Mouse (Mus musculus) urinary bladder, adult 2 months (tissue): ENCODE data around the gene Gcfc2. TPM values are rescaled to one million over a fixed set of nuclear protein-coding genes. Genes with fewer than 3 reads are reported as not detected.

Experiments
- DNase-seq: peaks from one replicate; pipeline ENCODE4 v3.0.0; 2022; ENCODE audit warnings: low spot score
- polyA plus RNA-seq: library from polyadenylated mRNA; depleted of rRNA; stranded (reverse); fragments of >200 nt; gene quantifications from 2 replicates; pipeline ENCODE4 v1.2.3, GENCODE M21; 2012; rRNA removed

Gene Gcfc2
- polyA plus RNA-seq, 1 experiment = 8.5 TPM

GRCm38 (mm10) chr6:81975971-81976621 is 52.6 kb downstream of the Gcfc2 start:
- DNase-seq = peak; percentile 47

GRCm38 (mm10) chr6:81979286-81979685 is 55.8 kb downstream of the Gcfc2 start:
- DNase-seq = no peak

- DNase-seq = no peak
Measured at GRCm38 (mm10) chr6:81986171-81986570, 62.7 kb downstream of the Gcfc2 start.

GRCm38 (mm10) chr6:81986599-81986998 is 63.1 kb downstream of the Gcfc2 start:
- no peak for DNase-seq

- DNase-seq = peak; percentile 64
Measured at GRCm38 (mm10) chr6:81987010-81987409, 63.5 kb downstream of the Gcfc2 start.

GRCm38 (mm10) chr6:81987580-81987979 is 64.1 kb downstream of the Gcfc2 start:
- DNase-seq = no peak

- DNase-seq = no peak
Measured at GRCm38 (mm10) chr6:81988341-81988740, 64.9 kb downstream of the Gcfc2 start.

- no peak for DNase-seq
Measured at GRCm38 (mm10) chr6:81990049-81990810, 66.8 kb downstream of the Gcfc2 start.

Other genes starting within 250 kb of the Gcfc2 start
- gene Mrpl19, start 42.3 kb downstream of the Gcfc2 start, polyA plus RNA-seq = 10.3 and 11.0 TPM in 2 replicates
- 10.6 and 12.3 TPM in 2 replicates for gene Eva1a, start 117.4 kb downstream of the Gcfc2 start, polyA plus RNA-seq